Mouse (Mus musculus) gastrocnemius, adult 2 months (tissue): Measurements from ENCODE around the gene Wdfy1. TPM values are rescaled to one million over a fixed set of nuclear protein-coding genes. Genes with fewer than 3 reads are reported as not detected.

Experiments
- DNase-seq: peaks from one replicate; pipeline ENCODE4 v3.0.0; 2022
- H3K27ac ChIP-seq: fragments of 200-600 bp; 2 replicates; pipeline ENCODE4 v1.8.1; 2022; ENCODE audit warnings: mild to moderate bottlenecking
- H3K4me3 ChIP-seq: fragments of 200-600 bp; 2 replicates; pipeline ENCODE4 v1.8.1; 2022; ENCODE audit warnings: mild to moderate bottlenecking, moderate library complexity
- CTCF ChIP-seq: fragments of 200-600 bp; IDR thresholded peaks from 2 replicates; pipeline ENCODE4 v1.8.1; 2022; ENCODE audit warnings: antibody characterized with exemption, mild to moderate bottlenecking, moderate library complexity
- intact Hi-C: fragments of 180-260 bp; cut with DNase I; formaldehyde crosslinking; loops from one replicate; pipeline ENCODE4 v1.15.1; 2025
- total RNA-seq, 2 experiments: library from RNA; stranded (reverse); gene quantifications; 2 replicates each; pipeline ENCODE4 v1.2.3; 2021

The Wdfy1 gene
- total RNA-seq, 2 experiments from 2014 or later: 10.9 to 11.5 TPM

- no peak for TF ChIP-seq CTCF
- Histone ChIP-seq H3K27ac (no peak overlapping the region), H3K4me3 (no peak overlapping the region)
- DNase-seq: no peak
- intact Hi-C loops: no loop called here
Observed at GRCm38 (mm10) chr1:79739726-79740125, 36.2 kb downstream of the Wdfy1 start.

- intact Hi-C loops: no loop called here
- DNase-seq: no peak
- Histone ChIP-seq H3K27ac (no peak overlapping the region), H3K4me3 (no peak overlapping the region)
- no peak for TF ChIP-seq CTCF
Observed at GRCm38 (mm10) chr1:79736408-79736807, 39.5 kb downstream of the Wdfy1 start.

- intact Hi-C loops: no loop called here
- no peak for DNase-seq
- 0 out of 2 replicates have a peak, but pooled peaks have one; percentile 2 for TF ChIP-seq CTCF
- Histone ChIP-seq H3K27ac (no peak overlapping the region), H3K4me3 (no peak overlapping the region)
Observed at GRCm38 (mm10) chr1:79734794-79735193, 41.1 kb downstream of the Wdfy1 start.

- DNase-seq: no peak
- no peak overlapping the region for H3K4me3 ChIP-seq
- intact Hi-C loops: loop anchor here (5.0 kb wide), 1 partner anchor 48 kb away; no protein-coding TSS in a partner anchor
- peak overlapping the region; percentile 24; the same call in 1 of the 2 replicates for H3K27ac ChIP-seq
- no peak for TF ChIP-seq CTCF
Observed at GRCm38 (mm10) chr1:79714152-79714923, 61.6 kb downstream of the Wdfy1 start.

- no peak for DNase-seq
- no peak overlapping the region for H3K4me3 ChIP-seq
- intact Hi-C loops: loop anchor here (5.0 kb wide), 1 partner anchor 49 kb away; no protein-coding TSS in a partner anchor
- TF ChIP-seq CTCF: no peak
- H3K27ac ChIP-seq: no peak overlapping the region
Observed at GRCm38 (mm10) chr1:79713081-79713480, 62.9 kb downstream of the Wdfy1 start.

GRCm38 (mm10) chr1:79711147-79712126 is 64.5 kb downstream of the Wdfy1 start:
- Histone ChIP-seq H3K4me3 (no peak overlapping the region; the same call in 1 of the 2 replicates), H3K27ac (peak overlapping the region; percentile 48)
- no peak for DNase-seq
- TF ChIP-seq CTCF: no peak
- intact Hi-C loops: loop anchor here (5.0 kb wide), 1 partner anchor 51 kb away; no protein-coding TSS in a partner anchor

GRCm38 (mm10) chr1:79710678-79711077 is 65.3 kb downstream of the Wdfy1 start:
- H3K4me3 ChIP-seq: no peak overlapping the region; the same call in 1 of the 2 replicates
- intact Hi-C loops: loop anchor here (5.0 kb wide), 1 partner anchor 52 kb away; no protein-coding TSS in a partner anchor
- DNase-seq: no peak
- TF ChIP-seq CTCF: no peak
- peak overlapping the region; percentile 48 for H3K27ac ChIP-seq

- no peak for TF ChIP-seq CTCF
- DNase-seq: no peak
- intact Hi-C loops: loop anchor here (5.0 kb wide), 1 partner anchor 52 kb away; no protein-coding TSS in a partner anchor
- Histone ChIP-seq H3K4me3 (no peak overlapping the region), H3K27ac (no peak overlapping the region)
Observed at GRCm38 (mm10) chr1:79710216-79710615, 65.7 kb downstream of the Wdfy1 start.

- Histone ChIP-seq H3K4me3 (no peak overlapping the region), H3K27ac (no peak overlapping the region)
- DNase-seq: no peak
- intact Hi-C loops: loop anchor here (5.0 kb wide), 1 partner anchor 45 kb away; no protein-coding TSS in a partner anchor
- TF ChIP-seq CTCF: no peak
Observed at GRCm38 (mm10) chr1:79707383-79707782, 68.6 kb downstream of the Wdfy1 start.

GRCm38 (mm10) chr1:79706707-79707106 is 69.2 kb downstream of the Wdfy1 start:
- TF ChIP-seq CTCF: no peak
- no peak overlapping the region for H3K4me3 ChIP-seq
- intact Hi-C loops: loop anchor here (5.0 kb wide), 1 partner anchor 46 kb away; no protein-coding TSS in a partner anchor
- no peak for DNase-seq
- no peak overlapping the region for H3K27ac ChIP-seq

GRCm38 (mm10) chr1:79704672-79705071 is 71.3 kb downstream of the Wdfy1 start:
- intact Hi-C loops: loop anchor here (5.0 kb wide), 1 partner anchor 48 kb away; no protein-coding TSS in a partner anchor
- no peak for DNase-seq
- Histone ChIP-seq H3K27ac (no peak overlapping the region), H3K4me3 (no peak overlapping the region)
- TF ChIP-seq CTCF: no peak

GRCm38 (mm10) chr1:79703520-79703919 is 72.4 kb downstream of the Wdfy1 start:
- Histone ChIP-seq H3K4me3 (no peak overlapping the region), H3K27ac (no peak overlapping the region)
- intact Hi-C loops: no loop called here
- TF ChIP-seq CTCF: no peak
- DNase-seq: no peak
